Mouse (Mus musculus): ENCODE measurements around the gene Acbd4. TPM values are rescaled to one million over a fixed set of nuclear protein-coding genes. Genes with fewer than 3 reads are reported as not detected.
A peak's percentile ranks its signal among the peaks of the same experiment; 100 is the strongest.

The Acbd4 gene
- polyA plus RNA-seq, 1 experiment from 2014 or later, result 60.6 TPM

DNA sequence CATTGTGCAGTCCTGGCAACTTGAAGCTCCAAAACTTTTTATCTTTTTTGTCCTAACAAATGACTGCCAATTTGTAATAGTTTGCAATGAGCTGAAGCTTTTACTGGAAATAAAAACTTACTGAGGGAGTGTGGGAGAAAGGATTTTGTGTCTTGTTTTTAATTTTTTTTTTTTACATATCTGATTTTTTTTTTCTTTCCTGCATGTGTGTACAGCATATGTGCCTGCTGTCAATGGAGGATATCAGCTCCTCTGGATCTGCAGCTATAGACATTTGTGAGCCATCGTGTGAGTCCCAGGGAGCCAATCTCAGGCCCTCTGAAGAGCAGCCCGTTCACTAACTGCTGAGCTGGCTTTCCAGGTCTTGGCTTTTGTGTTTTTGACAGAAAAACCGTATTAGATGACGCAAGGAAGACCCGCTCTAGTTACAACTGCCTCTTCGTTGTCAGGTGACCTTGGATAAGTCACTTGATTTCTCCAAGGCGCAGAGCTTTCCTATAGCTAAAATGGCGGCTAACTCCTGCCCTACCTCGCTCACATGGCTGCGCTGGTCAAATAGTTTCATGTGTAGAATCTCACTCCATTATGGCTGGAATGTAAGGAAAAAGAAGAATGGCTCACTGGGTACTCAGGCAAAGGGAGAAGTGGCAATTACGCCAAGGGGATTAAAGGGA, 12.9 kb downstream of the Acbd4 start:
- H3K9ac ChIP-seq, result peak overlapping the region; percentile 78
- H3K4me2 ChIP-seq, result peak overlapping the region; percentile 82
- ATAC-seq (ENCODE audit: insufficient read depth), result no peak
- peaks cover 70% of the 10 kb centered on the region for H3K4me1 ChIP-seq (replicated peaks)
- peaks cover 21% of the 10 kb centered on the region for H3K27me3 ChIP-seq
- 80% methylated on average over 11 of the region's 11 CpGs for WGBS (ENCODE audit: insufficient replicate concordance)
- peaks cover 10% of the 10 kb centered on the region for H3K36me3 ChIP-seq (replicated peaks)
- peak overlapping the region; percentile 66 for H3K4me3 ChIP-seq (replicated peaks)
- peak overlapping the region; percentile 96 for H3K27ac ChIP-seq (replicated peaks)
- H3K9me3 ChIP-seq (replicated peaks), result no peaks in the 10 kb centered on the region

DNA sequence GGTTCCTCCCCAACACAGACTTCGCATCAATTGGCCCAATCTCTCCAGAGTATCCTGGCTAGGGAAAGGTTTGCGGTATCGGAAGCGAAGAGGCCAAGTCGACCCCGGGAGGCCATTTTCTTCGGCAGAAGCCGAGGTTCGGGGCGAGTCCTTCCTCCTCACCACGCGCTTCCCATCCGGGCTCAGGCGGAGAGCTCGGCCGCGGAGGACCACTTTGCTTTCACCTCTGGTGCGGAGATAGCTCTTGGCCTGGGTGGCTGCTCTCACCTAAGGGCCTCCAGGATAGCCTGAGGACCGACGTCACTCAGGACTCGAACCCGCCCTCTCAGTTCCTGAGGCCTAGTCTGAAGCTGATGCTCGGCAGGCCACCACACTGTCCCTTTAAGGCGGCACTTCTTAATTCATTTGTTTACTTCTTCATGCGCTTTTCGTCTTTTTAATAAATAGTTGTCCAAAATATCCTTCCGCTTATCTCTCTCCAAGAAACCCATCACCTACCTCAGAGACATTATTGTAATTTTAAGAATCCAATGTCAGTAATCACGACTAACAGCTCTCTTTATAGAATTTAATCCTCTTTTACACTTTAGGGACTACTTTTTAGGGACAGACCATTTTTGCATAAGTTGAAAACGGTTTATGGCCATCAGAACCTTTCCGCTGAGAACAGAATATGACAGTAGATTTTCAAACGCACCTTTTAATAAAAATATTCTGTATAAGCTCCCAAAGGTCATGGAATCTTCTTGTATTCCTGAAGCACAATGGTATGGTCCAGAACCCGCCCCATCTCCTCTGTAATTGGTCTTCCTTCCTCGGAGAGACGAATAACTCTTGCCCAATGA, 13.9 kb downstream of the Acbd4 start:
- Histone ChIP-seq H3K9me3 (replicated peaks) (no peaks in the 10 kb centered on the region), H3K27me3 (peaks cover 21% of the 10 kb centered on the region), H3K4me3 (replicated peaks) (peak overlapping the region; percentile 66), H3K36me3 (replicated peaks) (0 out of 2 replicates have a peak, but pooled peaks cover 7% of the 10 kb centered on the region), H3K4me1 (replicated peaks) (peaks cover 70% of the 10 kb centered on the region), H3K4me2 (peak overlapping the region; percentile 82), H3K27ac (replicated peaks) (peak overlapping the region; percentile 96), H3K9ac (peak overlapping the region; percentile 78)
- WGBS (ENCODE audit: insufficient replicate concordance), result under 1% methylated on average over 34 of the region's 34 CpGs
- peak; percentile 76 for ATAC-seq (ENCODE audit: insufficient read depth)

DNA sequence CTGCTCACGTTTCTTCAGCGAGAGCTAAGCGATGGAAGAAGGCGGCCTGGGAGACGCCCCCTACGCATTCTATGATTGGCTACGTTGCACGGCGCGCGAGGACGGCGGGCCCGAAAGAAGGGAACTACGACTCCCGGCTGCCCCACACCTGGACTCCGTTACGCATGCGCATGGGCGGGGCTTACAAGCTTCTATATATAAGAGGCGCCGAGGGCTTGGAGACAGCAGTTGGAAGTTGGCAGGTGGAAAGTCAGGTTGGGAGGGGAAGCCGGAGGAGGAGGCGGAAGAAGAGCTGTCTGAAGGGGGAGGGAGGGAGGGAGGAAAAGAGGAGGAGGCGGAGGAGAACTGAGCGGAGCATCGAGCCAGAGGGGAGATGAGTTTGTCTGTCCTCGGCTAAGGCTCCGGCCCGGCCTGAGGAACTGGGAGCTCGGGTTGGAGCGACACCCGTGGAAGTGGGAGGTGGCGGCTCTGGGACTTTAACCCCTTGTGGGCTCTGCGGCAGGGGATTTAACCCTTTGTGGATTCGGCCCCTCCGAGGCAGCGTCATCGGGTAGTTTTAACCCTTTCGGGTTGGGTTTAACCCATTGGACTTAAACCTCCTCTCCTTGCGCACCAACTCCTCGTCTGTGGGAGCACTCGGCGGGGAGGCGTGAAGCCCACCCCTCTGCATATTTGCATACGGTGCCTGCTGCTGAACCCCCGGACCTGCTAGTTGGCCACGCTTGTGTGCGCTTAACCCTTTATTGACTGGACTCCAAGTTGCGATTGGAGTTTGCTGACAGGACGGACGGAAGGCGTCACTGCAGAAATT, 14.7 kb downstream of the Acbd4 start, which contains the start of gene Hexim1:
Gene Hexim1 (plus strand): TSS at position 224 of the 811 bp plus-strand sequence.
- H3K4me3 ChIP-seq (replicated peaks), result peak within 1 kb of the TSS; percentile 70
- peaks cover 63% of the 10 kb centered on the region for H3K4me1 ChIP-seq (replicated peaks)
- H3K36me3 ChIP-seq (replicated peaks), result 0 out of 2 replicates have a peak, but pooled peaks cover under 1% of the 10 kb centered on the region
- peak within 1 kb of the TSS; percentile 78 for H3K9ac ChIP-seq
- peak within 1 kb of the TSS; percentile 96 for H3K27ac ChIP-seq (replicated peaks)
- ATAC-seq (ENCODE audit: insufficient read depth), result peak; percentile 92
- WGBS (ENCODE audit: insufficient replicate concordance), result under 1% methylated on average over 53 of the region's 53 CpGs
- H3K4me2 ChIP-seq, result peak within 1 kb of the TSS; percentile 93
- H3K27me3 ChIP-seq, result peaks cover 20% of the 10 kb centered on the region
- no peaks in the 10 kb centered on the region for H3K9me3 ChIP-seq (replicated peaks)

DNA sequence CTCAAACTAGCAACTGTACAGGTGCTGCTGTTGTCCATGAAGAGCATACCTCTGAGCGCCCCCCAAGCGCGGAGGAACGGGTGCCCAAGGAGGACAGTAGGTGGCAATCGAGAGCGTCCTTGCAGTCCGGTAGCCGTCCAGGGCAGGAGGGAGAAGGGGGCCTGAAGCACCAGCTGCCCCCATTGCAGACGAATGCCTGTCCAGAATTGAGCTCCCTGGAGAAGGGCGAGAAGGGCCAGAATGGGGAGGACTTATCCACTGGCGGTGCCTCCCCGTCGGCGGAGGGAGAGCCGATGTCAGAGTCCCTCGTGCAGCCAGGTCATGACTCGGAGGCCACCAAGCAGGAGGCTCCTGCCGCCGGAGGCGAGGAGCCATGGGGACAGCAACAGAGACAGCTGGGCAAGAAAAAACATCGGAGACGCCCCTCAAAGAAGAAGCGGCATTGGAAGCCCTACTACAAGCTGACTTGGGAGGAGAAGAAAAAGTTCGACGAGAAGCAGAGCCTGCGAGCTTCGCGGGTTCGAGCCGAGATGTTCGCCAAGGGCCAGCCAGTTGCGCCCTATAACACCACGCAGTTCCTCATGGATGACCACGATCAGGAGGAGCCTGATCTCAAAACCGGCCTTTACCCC, 15.6 kb downstream of the Acbd4 start:
- H3K4me3 ChIP-seq (replicated peaks), result peak overlapping the region; percentile 70
- WGBS (ENCODE audit: insufficient replicate concordance), result 0% methylated on average over 35 of the region's 35 CpGs
- H3K36me3 ChIP-seq (replicated peaks), result no peaks in the 10 kb centered on the region
- peaks cover 12% of the 10 kb centered on the region for H3K27me3 ChIP-seq
- H3K9ac ChIP-seq, result peak overlapping the region; percentile 73
- peaks cover 55% of the 10 kb centered on the region for H3K4me1 ChIP-seq (replicated peaks)
- H3K27ac ChIP-seq (replicated peaks), result peak overlapping the region; percentile 91
- ATAC-seq (ENCODE audit: insufficient read depth), result no peak
- H3K9me3 ChIP-seq (replicated peaks), result no peaks in the 10 kb centered on the region
- H3K4me2 ChIP-seq, result peak overlapping the region; percentile 93

DNA sequence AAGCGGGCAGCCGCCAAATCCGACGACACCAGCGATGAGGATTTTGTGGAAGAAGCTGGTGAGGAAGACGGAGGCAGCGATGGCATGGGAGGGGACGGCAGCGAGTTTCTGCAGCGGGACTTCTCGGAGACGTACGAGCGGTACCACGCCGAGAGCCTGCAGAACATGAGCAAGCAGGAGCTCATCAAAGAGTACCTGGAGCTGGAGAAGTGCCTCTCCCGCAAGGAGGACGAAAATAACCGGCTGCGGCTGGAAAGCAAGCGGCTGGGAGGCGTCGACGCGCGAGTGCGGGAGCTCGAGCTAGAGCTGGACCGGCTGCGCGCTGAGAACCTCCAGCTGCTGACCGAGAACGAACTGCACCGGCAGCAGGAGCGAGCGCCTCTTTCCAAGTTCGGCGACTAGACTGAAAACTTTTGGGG, 16.1 kb downstream of the Acbd4 start:
- under 1% methylated on average over 38 of the region's 38 CpGs for WGBS (ENCODE audit: insufficient replicate concordance)
- H3K9ac ChIP-seq, result peak overlapping the region; percentile 73
- peaks cover 50% of the 10 kb centered on the region for H3K4me1 ChIP-seq (replicated peaks)
- ATAC-seq (ENCODE audit: insufficient read depth), result no peak
- H3K27ac ChIP-seq (replicated peaks), result peak overlapping the region; percentile 30; the same call in 1 of the 2 replicates
- no peaks in the 10 kb centered on the region for H3K9me3 ChIP-seq (replicated peaks)
- H3K27me3 ChIP-seq, result peaks cover 7% of the 10 kb centered on the region
- peak overlapping the region; percentile 93 for H3K4me2 ChIP-seq
- H3K36me3 ChIP-seq (replicated peaks), result no peaks in the 10 kb centered on the region
- H3K4me3 ChIP-seq (replicated peaks), result peak overlapping the region; percentile 70

DNA sequence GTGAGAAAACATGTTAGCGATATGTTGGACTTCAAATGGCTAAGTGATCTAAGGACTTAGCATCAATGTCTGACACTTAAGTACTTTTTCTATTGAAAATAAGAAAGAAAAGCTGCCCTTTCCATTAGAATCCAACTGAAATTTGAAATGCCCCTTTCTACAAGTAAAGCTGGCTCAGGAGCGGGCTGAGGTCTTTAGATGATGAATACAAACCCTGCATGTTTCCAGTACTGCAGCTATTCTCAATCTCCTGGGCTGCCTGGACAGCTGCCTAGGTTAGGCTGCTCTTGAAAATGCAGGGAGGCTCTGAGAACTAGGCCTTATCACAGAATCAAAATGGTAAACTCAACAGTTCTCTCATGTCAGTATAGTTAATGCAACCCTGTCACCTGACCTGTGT, 17.4 kb downstream of the Acbd4 start:
- H3K27ac ChIP-seq (replicated peaks), result no peak overlapping the region
- peak overlapping the region; percentile 93 for H3K4me2 ChIP-seq
- H3K9me3 ChIP-seq (replicated peaks), result no peaks in the 10 kb centered on the region
- no peaks in the 10 kb centered on the region for H3K36me3 ChIP-seq (replicated peaks)
- peaks cover 37% of the 10 kb centered on the region for H3K4me1 ChIP-seq (replicated peaks)
- no peak overlapping the region for H3K9ac ChIP-seq
- ATAC-seq (ENCODE audit: insufficient read depth), result no peak
- H3K27me3 ChIP-seq, result no peaks in the 10 kb centered on the region
- peak overlapping the region; percentile 70 for H3K4me3 ChIP-seq (replicated peaks)
- WGBS (ENCODE audit: insufficient replicate concordance), result 80% methylated on average over 2 of the region's 2 CpGs

DNA sequence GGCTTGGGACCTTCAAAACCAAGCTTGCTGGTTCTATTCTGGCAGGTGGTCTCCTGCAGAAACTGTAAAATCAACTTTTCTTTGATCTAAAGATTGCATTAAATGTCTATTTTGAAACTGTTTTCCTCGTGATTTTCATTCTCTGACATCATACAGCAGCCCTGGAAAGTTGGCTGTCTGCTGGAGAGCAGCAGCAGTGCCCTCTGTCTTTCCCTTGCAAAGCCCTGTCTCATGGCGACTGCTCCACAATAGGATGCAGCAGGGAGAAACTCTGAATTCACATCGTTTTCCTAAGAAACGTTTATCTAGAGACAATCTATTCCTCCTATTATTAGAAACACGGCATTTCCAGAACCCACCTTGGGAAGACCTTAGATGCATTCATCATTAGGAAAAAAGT, 18.1 kb downstream of the Acbd4 start:
- ATAC-seq (ENCODE audit: insufficient read depth), result no peak
- H3K4me3 ChIP-seq (replicated peaks), result no peak overlapping the region
- 56% methylated on average over 5 of the region's 5 CpGs for WGBS (ENCODE audit: insufficient replicate concordance)
- peaks cover 30% of the 10 kb centered on the region for H3K4me1 ChIP-seq (replicated peaks)
- H3K4me2 ChIP-seq, result no peak overlapping the region
- no peak overlapping the region for H3K27ac ChIP-seq (replicated peaks)
- no peaks in the 10 kb centered on the region for H3K9me3 ChIP-seq (replicated peaks)
- no peaks in the 10 kb centered on the region for H3K36me3 ChIP-seq (replicated peaks)
- H3K9ac ChIP-seq, result no peak overlapping the region
- H3K27me3 ChIP-seq, result no peaks in the 10 kb centered on the region

DNA sequence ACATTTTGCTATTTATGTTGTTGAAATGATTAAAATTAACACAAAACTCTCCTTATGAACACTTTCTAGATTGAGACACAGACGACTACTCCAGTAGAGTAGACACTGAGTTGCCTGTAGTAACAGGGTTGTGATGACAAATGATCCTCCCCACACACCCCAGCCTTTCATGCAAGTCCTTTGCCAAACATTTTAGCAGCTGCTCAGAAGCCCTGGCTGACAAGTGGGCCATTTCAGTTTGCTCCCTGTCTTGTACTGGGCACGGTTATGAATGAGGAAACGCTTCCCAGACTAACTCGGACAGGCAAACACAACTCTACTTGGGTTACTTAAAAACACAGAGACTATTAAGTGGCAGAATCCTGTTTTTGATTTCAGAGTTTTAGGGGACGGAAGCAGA, 18.8 kb downstream of the Acbd4 start:
- ATAC-seq (ENCODE audit: insufficient read depth), result no peak
- Histone ChIP-seq H3K9me3 (replicated peaks) (no peaks in the 10 kb centered on the region), H3K4me1 (replicated peaks) (peaks cover 26% of the 10 kb centered on the region), H3K27me3 (no peaks in the 10 kb centered on the region), H3K4me2 (no peak overlapping the region), H3K27ac (replicated peaks) (no peak overlapping the region), H3K9ac (no peak overlapping the region), H3K36me3 (replicated peaks) (no peaks in the 10 kb centered on the region), H3K4me3 (replicated peaks) (no peak overlapping the region)
- WGBS (ENCODE audit: insufficient replicate concordance), result 69% methylated on average over 5 of the region's 5 CpGs

DNA sequence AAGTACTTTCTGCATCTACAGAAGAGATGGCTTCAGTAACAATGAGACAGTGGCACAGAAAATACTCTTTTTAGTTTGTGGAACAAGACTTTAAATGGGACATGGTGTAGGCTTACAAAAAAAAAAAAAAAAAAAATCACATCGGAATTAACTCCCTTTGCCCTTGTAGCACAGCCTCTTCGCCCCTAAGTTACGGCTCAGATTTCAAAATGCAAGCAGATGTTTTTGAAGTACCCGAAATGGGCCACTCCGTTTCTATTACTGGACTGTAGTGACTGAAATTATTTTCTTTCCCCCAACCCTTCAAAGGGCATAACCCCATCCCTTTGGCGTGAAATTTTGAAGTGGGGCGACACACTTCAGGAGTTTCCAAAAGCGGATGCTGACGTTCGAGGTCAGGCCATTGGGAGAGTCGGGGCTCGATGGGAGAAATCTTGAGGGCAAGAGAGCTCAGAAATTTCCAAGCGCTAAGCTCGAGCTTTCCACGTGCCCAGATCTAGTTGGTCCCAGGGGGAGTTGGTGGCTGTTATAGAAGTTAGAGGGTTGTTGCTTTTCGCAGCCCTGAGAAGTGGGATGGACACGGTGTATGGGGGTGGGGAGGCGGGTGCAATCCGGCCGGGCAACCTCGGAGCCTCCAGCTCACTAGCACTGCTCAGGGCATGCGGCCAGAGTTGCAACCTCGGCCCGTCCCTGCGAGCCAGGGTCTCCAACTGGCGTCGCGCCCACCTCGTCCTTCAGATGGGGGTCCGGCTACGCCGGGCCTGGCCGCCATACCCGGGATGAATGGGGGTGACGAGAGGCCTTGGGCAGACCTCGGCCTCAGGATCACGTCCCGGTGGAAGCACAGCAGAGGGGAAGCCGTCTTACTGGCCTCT, 30.5 kb downstream of the Acbd4 start, which contains the start of gene Hexim2:
Gene Hexim2 (plus strand): TSS at position 729 of the 875 bp plus-strand sequence.
- Histone ChIP-seq H3K9ac (peak within 1 kb of the TSS; percentile 100), H3K4me1 (replicated peaks) (peaks cover 57% of the 10 kb centered on the region), H3K27ac (replicated peaks) (peak within 1 kb of the TSS; percentile 96), H3K4me3 (replicated peaks) (peak within 1 kb of the TSS; percentile 97), H3K4me2 (peak within 1 kb of the TSS; percentile 78), H3K9me3 (replicated peaks) (no peaks in the 10 kb centered on the region), H3K36me3 (replicated peaks) (0 out of 2 replicates have a peak, but pooled peaks cover 2% of the 10 kb centered on the region), H3K27me3 (no peaks in the 10 kb centered on the region)
- ATAC-seq (ENCODE audit: insufficient read depth), result peak; percentile 27
- WGBS (ENCODE audit: insufficient replicate concordance), result 1% methylated on average over 39 of the region's 39 CpGs
